Mouse (Mus musculus) heart, adult 2 months (tissue): Measurements from ENCODE around the gene Kcnip1. TPM values are rescaled to one million over a fixed set of nuclear protein-coding genes. Genes with fewer than 3 reads are reported as not detected.

ENCODE experiments used
- DNase-seq, 2 experiments: peaks; one replicate each; pipeline ENCODE4 v3.0.0; 2021
- H3K27ac ChIP-seq: fragments of 200-600 bp; 2 replicates; pipeline ENCODE4 v1.8.1; 2022
- H3K27me3 ChIP-seq: fragments of 200-500 bp; 2 replicates; pipeline ENCODE4 v1.6.1; 2012; ENCODE audit warnings: mild to moderate bottlenecking, low read length, inconsistent platforms, mixed read lengths; ENCODE audit not compliant: control insufficient read depth, insufficient read depth
- H3K36me3 ChIP-seq: fragments of 200-500 bp; 2 replicates; pipeline ENCODE4 v1.6.1; 2012; ENCODE audit warnings: low read length, inconsistent platforms; ENCODE audit not compliant: control insufficient read depth, insufficient read depth
- H3K4me1 ChIP-seq: fragments of 200-500 bp; 2 replicates; pipeline ENCODE4 v1.6.1; 2011; ENCODE audit warnings: low read length; ENCODE audit not compliant: control insufficient read depth, insufficient read depth
- H3K4me3 ChIP-seq: fragments of 200-600 bp; 2 replicates; pipeline ENCODE4 v1.8.1; 2022
- H3K79me2 ChIP-seq: fragments of 200-500 bp; replicated peaks from 2 replicates; pipeline ENCODE4 v1.6.1; 2012; ENCODE audit warnings: mild to moderate bottlenecking, inconsistent platforms, low read length, moderate library complexity, mixed read lengths; ENCODE audit not compliant: control insufficient read depth, insufficient read depth
- H3K9ac ChIP-seq: fragments of 200-500 bp; 2 replicates; pipeline ENCODE4 v1.6.1; 2012; ENCODE audit warnings: low read depth, mild to moderate bottlenecking, control low read depth, inconsistent platforms, low read length, mixed read lengths
- CTCF ChIP-seq: fragments of 200-600 bp; IDR thresholded peaks from 2 replicates; pipeline ENCODE4 v1.8.1; 2022; ENCODE audit warnings: antibody characterized with exemption, mild to moderate bottlenecking, moderate library complexity
- EP300 ChIP-seq: fragments of 200-500 bp; IDR thresholded peaks from 2 replicates; pipeline ENCODE4 v1.6.1; 2011; ENCODE audit warnings: low read depth, low read length, control low read depth; ENCODE audit not compliant: insufficient read depth
- POLR2A ChIP-seq: fragments of 200-500 bp; IDR thresholded peaks from 2 replicates; pipeline ENCODE4 v1.6.1; 2011; ENCODE audit warnings: mild to moderate bottlenecking, low read depth, low read length, control low read depth; ENCODE audit not compliant: insufficient read depth
- WGBS: fragments of 180-500 bp; shearing (Covaris S2); methylation state at CpG from one replicate; pipeline ENCODE4 v1.1.7; 2018; 5-methylcytosine and 5-hydroxymethylcytosine counted together
- intact Hi-C: fragments of 180-260 bp; cut with DNase I; formaldehyde crosslinking; loops from one replicate; pipeline ENCODE4 v1.15.1; 2025
- polyA plus RNA-seq: library from polyadenylated mRNA; depleted of rRNA; stranded (reverse); fragments of >200 nt; gene quantifications from 2 replicates; pipeline ENCODE4 v1.2.3, GENCODE M21; 2012
- total RNA-seq, 2 experiments: library from RNA; stranded (reverse); gene quantifications; 2 replicates each; pipeline ENCODE4 v1.2.3; 2021

Gene Kcnip1
- total and polyA plus RNA-seq, 3 experiments, result 0.11 to 0.18 TPM; not detected in 1

DNA sequence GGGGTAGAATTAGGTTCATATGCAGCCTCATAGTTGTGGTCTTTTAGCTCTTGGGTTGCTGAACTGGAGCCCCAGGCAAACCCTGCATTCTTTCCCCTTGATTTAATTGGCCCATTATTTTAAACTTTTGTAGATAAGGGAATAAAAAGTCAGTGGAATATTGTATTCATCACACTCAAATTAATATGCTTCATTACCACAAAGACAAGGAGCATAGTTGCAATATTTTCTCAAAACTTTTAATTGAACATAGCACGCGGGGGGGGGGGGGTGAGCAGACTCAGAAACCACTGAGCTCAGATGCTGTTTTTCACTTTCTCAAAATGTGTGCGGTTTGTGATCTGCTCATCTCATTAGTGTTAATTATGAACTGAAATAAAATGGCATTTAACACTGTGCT, 302.8 kb downstream of the Kcnip1 start:
- Histone ChIP-seq H3K27ac (no peak overlapping the region), H3K4me3 (no peak overlapping the region), H3K79me2 (no peaks in the 10 kb centered on the region), H3K4me1 (no peaks in the 10 kb centered on the region), H3K27me3 (no peaks in the 10 kb centered on the region), H3K9ac (no peak overlapping the region), H3K36me3 (no peaks in the 10 kb centered on the region)
- no peak for DNase-seq
- intact Hi-C loops, result no loop called here
- no peak for TF ChIP-seq POLR2A
- TF ChIP-seq CTCF, result no peak
- no peak for TF ChIP-seq EP300
- 82% methylated on average over 3 of the region's 3 CpGs for WGBS

GRCm38 (mm10) chr11:33685904-33686303, 307.0 kb downstream of the Kcnip1 start:
- Histone ChIP-seq H3K4me1 (no peaks in the 10 kb centered on the region), H3K27ac (no peak overlapping the region), H3K9ac (no peak overlapping the region), H3K79me2 (no peaks in the 10 kb centered on the region), H3K4me3 (no peak overlapping the region), H3K36me3 (no peaks in the 10 kb centered on the region), H3K27me3 (no peaks in the 10 kb centered on the region)
- WGBS, result 52% methylated on average over 3 of the region's 3 CpGs
- no peak for DNase-seq
- intact Hi-C loops, result no loop called here
- TF ChIP-seq POLR2A (no peak), EP300 (no peak), CTCF (no peak)

DNA sequence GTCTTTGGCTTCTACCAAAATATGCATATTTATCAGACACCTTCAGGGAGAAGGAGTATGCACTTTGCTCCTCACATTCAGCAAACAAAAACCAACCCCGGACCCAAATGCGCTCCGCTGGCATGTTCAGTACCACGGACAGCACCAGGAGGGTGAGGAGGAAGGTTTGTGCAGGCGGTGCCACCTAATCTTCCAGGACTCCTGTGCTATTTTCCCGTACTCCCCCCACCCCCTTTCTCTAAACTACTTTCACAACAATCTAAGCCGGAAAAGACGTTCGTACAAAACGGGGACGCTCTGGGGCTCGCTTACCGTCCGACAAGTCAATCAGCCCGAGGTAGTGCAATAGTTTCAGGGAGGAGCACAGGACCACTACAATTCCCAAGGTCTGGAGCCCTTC, 312.8 kb downstream of the Kcnip1 start:
- no peak overlapping the region for H3K27ac ChIP-seq
- DNase-seq, result peak in 1 of 2 experiments; percentile 33
- H3K79me2 ChIP-seq, result no peaks in the 10 kb centered on the region
- no peaks in the 10 kb centered on the region for H3K36me3 ChIP-seq
- H3K4me3 ChIP-seq, result no peak overlapping the region
- no peak for TF ChIP-seq CTCF
- no peak for TF ChIP-seq POLR2A
- no peak for TF ChIP-seq EP300
- H3K27me3 ChIP-seq, result no peaks in the 10 kb centered on the region
- intact Hi-C loops, result no loop called here
- WGBS, result 4% methylated on average over 15 of the region's 15 CpGs
- no peak overlapping the region for H3K9ac ChIP-seq
- H3K4me1 ChIP-seq, result no peaks in the 10 kb centered on the region

DNA sequence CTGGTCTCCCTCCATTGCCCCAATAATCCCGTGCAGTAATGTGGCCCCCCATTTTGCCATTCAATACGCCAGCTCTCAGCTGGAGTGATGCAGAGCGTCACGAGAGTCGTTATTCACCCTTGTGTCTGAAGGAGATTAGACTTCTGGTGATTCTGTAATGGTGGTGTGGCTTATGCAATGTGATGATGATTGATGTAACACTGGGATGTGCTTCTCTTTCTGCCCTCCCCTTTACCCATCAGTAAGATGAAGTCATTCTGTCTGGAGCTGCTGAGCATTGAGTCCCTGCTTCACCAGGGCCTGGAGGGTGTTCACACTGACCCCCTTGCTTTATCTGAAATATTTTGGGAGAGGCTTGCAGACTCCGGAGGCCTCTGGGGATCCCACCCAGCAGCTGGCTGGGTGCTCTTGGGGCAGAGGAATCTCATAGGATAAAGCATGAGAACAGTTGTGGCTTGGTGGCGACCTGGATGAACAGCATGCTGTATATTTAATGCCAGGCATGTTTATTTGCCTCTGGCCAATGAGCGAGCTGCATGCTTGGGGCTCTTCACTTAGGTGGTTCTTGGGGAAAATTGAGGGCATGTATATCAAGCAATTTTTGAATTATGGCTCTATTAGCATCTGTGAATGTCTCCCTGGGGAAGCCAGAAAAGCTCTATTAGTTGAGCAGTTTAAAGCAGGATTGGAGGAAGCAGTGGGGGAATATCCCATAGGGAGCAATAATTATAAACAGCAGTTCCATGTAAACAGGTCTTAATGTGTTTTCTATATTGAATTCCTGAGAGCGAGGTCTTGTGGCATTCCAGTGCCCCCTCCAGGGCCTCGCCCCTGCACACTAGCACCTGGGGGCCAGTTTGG, 322.6 kb downstream of the Kcnip1 start:
- intact Hi-C loops, result no loop called here
- WGBS, result 70% methylated on average over 10 of the region's 10 CpGs

DNA sequence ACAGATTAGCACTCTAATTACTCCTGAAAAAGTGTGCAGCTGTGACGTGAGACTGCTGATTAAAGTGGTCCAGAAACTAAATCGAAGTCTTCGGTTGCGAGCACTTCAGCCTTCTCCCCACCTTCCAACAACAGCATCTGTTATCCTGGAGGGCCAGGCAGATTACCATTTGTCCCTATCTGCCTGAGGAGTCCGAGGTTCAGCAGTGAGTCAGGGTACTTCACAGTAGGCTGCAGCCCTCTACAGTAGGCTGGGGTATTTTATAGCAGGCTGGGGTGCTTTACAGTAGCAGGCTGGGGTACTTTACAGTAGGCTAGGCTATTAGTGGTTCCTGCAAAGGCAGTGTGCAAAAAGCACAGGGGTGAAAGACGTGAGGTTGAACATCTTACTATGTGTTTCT, 324.6 kb downstream of the Kcnip1 start:
- H3K4me3 ChIP-seq, result no peak overlapping the region
- TF ChIP-seq CTCF, result no peak
- TF ChIP-seq EP300, result no peak
- TF ChIP-seq POLR2A, result no peak
- intact Hi-C loops, result no loop called here
- H3K36me3 ChIP-seq, result no peaks in the 10 kb centered on the region
- H3K27me3 ChIP-seq, result 0 out of 2 replicates have a peak, but pooled peaks cover 1% of the 10 kb centered on the region
- H3K9ac ChIP-seq, result no peak overlapping the region
- no peak overlapping the region for H3K27ac ChIP-seq
- 42% methylated on average over 6 of the region's 6 CpGs for WGBS
- no peaks in the 10 kb centered on the region for H3K4me1 ChIP-seq
- H3K79me2 ChIP-seq, result no peaks in the 10 kb centered on the region
- DNase-seq, result no peak

More for the DNA sequence above, 322.6 kb downstream of the Kcnip1 start:
- H3K27me3 ChIP-seq, result no peaks in the 10 kb centered on the region
- H3K4me3 ChIP-seq, result no peak overlapping the region
- no peaks in the 10 kb centered on the region for H3K4me1 ChIP-seq
- no peak overlapping the region for H3K9ac ChIP-seq
- DNase-seq, result no peak
- no peaks in the 10 kb centered on the region for H3K36me3 ChIP-seq
- TF ChIP-seq CTCF (no peak), POLR2A (no peak), EP300 (no peak)
- H3K27ac ChIP-seq, result no peak overlapping the region
- no peaks in the 10 kb centered on the region for H3K79me2 ChIP-seq

DNA sequence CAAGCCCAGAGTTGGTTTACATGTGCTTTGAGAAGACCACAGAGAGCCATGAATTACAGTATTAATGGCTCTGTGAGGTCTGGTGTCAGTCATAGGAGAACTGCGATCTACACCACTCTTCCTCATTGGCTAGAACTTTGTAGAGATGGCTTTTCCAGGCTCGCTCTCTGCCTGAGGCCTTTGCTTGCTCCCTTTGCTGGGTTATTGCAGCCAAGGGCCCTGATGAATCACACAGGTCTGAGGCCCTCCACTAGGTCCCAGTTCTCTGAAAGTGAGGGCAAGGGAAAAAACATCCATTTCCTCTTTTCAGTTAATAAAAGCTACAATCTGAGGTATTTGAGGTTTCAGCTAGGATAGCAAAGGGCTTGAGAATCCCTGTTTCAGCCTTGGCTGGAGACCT, 329.4 kb downstream of the Kcnip1 start:
- 0 out of 2 replicates have a peak, but pooled peaks cover 3% of the 10 kb centered on the region for H3K27me3 ChIP-seq
- no peaks in the 10 kb centered on the region for H3K36me3 ChIP-seq
- DNase-seq, result no peak
- H3K4me3 ChIP-seq, result no peak overlapping the region
- TF ChIP-seq CTCF, result no peak
- no peak for TF ChIP-seq EP300
- no peak for TF ChIP-seq POLR2A
- intact Hi-C loops, result no loop called here
- no peak overlapping the region for H3K27ac ChIP-seq
- H3K79me2 ChIP-seq, result no peaks in the 10 kb centered on the region
- WGBS, result 77% methylated on average over 2 of the region's 2 CpGs
- H3K9ac ChIP-seq, result no peak overlapping the region
- H3K4me1 ChIP-seq, result no peaks in the 10 kb centered on the region
